Mouse (Mus musculus): ENCODE data around the gene Dnajb2.

The Dnajb2 gene

GRCm38 (mm10) chr1:75248041-75248772 is 12.0 kb downstream of the Dnajb2 start:
- peak; percentile 90 to 92 for DNase-seq (ENCODE audit: inconsistent age in 2 of 2, low spot score in 1 of 2)

- DNase-seq (ENCODE audit: inconsistent age in 2 of 2, low spot score in 1 of 2) = peak in 1 of 2 experiments; percentile 24
These were observed 14.3 kb downstream of the Dnajb2 start for GRCm38 (mm10) chr1:75250498-75250897.

GRCm38 (mm10) chr1:75251112-75251970 is 15.1 kb downstream of the Dnajb2 start:
- DNase-seq (ENCODE audit: inconsistent age in 2 of 2, low spot score in 1 of 2) = peak; percentile 87 to 94

DNA sequence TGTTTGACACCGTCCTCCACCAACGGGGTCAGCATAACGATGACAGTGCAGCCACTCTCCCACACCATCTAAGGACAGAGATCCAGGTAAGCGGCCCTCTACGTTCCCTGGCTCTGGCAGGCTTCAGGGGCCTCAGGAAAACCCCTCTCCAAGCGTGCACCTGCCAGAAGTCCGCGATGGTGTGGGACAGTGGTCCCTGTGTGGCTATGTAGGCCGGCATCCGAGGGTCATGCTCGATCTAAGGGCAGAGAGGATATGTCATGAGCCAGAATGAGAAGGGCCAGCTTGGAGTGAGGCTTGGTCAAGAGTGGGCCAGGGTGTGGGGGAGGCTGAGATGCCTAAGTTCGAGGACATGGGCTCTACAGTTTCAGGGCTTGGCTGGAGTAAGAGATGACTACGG is 16.1 kb downstream of the Dnajb2 start:
- DNase-seq (ENCODE audit: inconsistent age in 2 of 2, low spot score in 1 of 2) = peak in 1 of 2 experiments; percentile 40

DNA sequence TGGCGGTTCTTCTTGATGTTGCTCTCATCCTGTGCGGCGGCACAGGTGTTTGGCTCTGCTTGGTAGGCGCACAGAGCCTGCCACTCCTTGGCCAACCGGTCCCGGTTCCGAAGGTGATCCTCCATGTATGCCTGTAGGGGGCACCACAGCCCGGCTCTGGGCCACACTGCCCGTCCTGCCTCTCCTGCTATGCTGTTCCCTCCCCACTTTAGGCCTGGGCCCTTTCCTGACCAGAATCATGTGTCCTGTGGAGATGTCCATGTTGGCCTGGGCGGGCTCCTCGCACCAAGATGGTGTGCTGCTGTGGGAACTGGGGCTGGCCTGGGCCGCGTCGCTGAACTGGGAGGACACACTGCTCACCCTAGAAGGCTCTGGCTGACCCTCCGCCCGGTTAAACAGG is 16.8 kb downstream of the Dnajb2 start:
- peak in 1 of 2 experiments; percentile 47 for DNase-seq (ENCODE audit: inconsistent age in 2 of 2, low spot score in 1 of 2)

DNA sequence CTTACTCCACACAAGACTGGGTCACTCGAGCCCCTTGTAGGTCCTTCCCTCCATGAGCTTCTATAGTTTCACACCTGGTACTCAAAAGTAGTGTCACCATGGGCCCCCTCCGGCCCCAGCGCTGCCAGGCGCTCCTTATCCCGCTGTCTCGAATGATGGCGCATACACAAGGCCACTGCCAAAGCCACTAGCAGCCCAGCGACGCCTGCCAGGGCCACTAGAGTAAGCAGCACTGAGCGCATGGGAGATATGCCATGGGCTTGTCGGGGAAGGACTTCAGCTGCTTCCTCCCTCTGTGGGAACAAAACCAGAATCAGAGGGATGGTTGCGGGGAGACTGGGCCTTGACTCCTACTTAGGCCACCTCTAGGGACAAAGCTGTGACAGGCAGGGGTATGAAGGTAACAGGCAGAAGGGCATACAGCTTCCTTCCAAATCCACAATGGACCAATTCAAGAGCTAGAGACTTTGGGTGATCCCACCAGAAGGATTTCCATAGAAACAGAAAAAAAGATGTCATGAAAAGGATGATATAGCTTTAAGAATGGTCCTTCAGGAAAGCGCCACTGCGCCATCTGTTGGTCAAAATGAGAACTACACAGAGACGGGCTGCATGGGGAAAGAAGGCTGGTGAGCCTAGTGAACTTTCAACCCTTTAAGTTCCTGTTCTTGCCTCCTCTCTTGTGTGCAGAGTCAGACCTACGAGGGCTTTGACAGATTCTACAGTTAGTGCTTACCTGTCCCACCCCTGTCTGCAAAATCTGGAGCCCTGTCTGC is 17.8 kb downstream of the Dnajb2 start:
- DNase-seq (ENCODE audit: inconsistent age in 2 of 2, low spot score in 1 of 2) = peak; percentile 76 to 93

GRCm38 (mm10) chr1:75254625-75255013 is 18.4 kb downstream of the Dnajb2 start:
- DNase-seq (ENCODE audit: inconsistent age in 2 of 2, low spot score in 1 of 2) = no peak

DNA sequence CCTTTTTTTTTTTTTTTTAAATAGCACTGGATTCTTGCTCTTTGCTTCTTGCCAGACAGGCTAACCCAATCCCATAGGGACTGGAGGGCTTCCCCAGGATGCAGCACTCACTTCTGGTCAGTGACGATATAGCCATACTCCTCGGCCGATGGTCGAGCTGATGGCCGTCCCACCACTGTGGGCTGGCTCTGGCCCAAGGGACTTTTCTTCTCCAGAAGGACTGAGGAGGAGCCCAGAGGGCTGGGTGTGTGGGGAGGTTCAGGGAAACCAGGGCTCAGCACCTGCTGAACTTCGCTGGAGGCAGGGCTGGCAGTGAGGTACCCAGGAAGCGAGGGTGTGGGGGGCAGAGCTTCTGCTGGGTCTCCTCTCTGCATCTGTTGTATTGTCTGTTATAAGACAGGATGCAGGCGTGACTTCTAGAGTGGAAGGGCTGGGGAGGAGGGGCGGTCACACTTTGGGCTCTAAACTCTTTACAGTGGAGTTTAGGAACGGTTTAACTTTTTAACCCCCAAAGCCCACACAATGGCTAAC is 19.4 kb downstream of the Dnajb2 start:
- no peak for DNase-seq (ENCODE audit: inconsistent age in 2 of 2, low spot score in 1 of 2)

DNA sequence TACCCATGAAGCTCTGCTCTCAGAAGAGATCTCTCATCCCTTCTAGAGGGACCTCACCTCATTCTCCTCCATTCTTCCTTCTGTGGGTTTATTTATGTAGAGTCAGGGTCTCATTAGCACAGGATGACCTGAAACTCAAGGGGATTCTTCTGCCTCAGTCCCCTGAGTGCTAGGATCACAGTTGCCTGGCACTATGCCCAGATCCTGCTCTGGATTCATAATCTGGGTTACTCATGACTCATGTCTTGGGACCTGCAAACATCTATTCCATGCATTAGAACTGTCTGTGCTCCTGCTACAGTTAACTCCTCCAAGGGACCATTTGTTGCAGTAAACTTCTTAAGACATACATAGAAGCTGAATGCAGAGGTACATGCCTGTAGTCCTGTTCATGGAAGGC is 25.1 kb downstream of the Dnajb2 start:
- DNase-seq (ENCODE audit: inconsistent age in 2 of 2, low spot score in 1 of 2) = no peak

GRCm38 (mm10) chr1:75262969-75263951 is 27.1 kb downstream of the Dnajb2 start:
- DNase-seq (ENCODE audit: inconsistent age in 2 of 2, low spot score in 1 of 2) = peak; percentile 60 to 89

DNA sequence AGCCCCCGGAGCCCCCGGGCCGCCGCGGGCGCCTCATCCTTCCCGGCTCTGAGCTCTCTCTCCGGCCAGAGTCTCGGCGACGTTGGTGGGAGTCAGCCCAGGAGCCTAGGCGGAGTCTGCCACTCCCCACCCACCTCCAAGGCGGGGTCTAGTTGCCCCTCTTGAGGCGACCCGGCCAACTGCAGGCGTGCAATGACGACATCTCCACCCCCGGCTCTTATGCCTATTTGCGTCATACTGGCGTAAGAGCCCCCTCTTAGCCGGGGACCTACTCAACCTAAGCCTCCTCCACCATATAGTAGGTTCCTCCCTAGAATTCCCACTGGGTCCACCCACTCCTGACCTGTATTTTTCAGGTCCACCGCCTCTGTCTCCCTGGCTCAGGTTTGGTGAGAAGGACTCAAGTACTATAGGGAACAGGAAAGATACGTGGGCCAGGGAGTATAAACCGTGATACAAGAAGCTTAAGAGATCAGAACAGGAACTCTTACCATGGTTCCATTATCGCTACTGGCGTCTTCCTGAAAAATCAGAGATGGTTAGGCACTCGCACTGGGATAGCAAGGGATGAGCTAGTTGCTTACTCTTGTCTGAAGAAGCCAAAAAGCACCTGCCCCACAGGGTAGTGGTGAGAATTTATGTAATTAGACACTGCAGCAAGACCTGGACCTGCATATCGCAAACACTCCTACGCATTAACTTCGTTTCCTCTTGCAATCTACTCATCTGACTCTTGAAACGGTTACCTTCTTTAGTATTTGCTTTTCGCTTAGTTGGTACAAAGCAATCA is 28.1 kb downstream of the Dnajb2 start, which contains the start of gene Ptprn:
Gene Ptprn, minus strand, starts transcription at position 412 of the 790 bp plus-strand sequence.
- DNase-seq (ENCODE audit: inconsistent age in 2 of 2, low spot score in 1 of 2) = peak; percentile 54 to 63

DNA sequence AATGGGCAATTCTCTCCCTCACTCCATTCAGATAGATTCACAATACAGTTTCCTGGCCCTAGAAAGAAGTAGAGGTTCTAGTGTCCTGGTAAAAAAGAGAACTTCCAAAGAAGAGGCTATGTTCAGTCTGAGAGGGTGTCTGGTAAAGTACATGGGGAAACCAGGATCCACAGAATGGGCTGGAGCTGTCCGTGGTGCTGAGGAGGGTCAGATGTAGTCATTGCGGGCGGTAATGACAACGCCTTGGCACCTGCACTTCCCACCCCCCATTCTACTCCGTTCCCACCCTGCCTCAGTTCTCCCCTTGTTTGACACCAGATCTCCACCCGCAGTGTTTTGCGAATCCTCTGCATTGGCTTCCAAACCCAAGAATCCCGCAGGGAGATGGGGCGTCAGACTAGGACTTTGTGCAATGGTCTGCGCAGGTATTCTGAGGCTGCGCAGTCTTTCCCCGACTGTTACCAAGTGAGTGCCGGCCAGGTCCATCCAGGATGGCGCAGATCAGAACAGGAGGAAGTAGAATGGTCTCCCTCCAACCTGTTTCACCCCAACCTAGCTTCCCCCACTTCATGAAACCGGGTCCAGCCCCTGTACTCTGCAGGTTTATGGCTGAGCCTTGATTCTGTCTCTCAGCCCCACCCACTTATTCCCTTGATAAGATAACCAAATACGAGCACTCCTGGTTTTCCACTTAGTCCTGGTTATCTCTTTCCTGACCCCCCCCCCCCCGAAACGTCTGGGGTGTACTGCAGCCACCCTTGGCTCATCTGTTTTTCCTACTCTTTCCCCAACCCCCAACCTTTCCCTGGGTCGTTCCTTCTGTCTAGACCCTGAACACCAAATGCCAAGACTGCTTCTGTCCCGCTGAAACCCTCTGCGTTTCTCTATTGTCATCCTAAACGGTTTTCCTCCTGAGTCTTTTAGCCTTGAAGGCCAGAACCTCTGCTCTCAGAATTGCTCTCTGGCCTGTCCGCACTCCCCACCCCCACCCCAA is 41.3 kb downstream of the Dnajb2 start:
- peak in 1 of 2 experiments; percentile 81 for DNase-seq (ENCODE audit: inconsistent age in 2 of 2, low spot score in 1 of 2)

- peak in 1 of 2 experiments; percentile 43 for DNase-seq (ENCODE audit: inconsistent age in 2 of 2, low spot score in 1 of 2)
These were observed 42.0 kb downstream of the Dnajb2 start, which contains the start of gene Resp18 for GRCm38 (mm10) chr1:75278228-75278627. TSS of gene Resp18 (minus strand) at chr1:75278415.

DNA sequence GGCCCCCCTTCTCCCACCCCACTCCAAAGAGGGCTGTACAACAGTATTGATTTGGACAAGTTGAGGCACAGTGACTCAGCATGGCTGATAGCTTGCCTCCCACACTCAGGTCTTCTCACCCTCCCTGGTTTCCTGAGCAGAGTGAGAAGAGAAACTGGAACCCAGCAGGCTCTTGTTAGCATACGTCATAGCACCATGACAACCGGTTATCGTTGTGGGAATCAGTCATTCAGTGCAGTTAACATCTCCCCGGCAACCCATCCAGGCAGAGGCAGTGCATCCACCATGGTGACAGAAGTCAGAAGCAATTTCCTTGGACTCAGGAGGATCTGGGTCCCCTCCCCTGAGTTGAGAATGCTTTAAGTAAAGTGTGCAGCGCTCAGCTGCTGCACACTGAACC is 46.8 kb downstream of the Dnajb2 start:
- DNase-seq (ENCODE audit: inconsistent age in 2 of 2, low spot score in 1 of 2) = peak in 1 of 2 experiments; percentile 42

- DNase-seq (ENCODE audit: inconsistent age in 2 of 2, low spot score in 1 of 2) = no peak
These were observed 48.7 kb downstream of the Dnajb2 start for GRCm38 (mm10) chr1:75284911-75285310.

DNA sequence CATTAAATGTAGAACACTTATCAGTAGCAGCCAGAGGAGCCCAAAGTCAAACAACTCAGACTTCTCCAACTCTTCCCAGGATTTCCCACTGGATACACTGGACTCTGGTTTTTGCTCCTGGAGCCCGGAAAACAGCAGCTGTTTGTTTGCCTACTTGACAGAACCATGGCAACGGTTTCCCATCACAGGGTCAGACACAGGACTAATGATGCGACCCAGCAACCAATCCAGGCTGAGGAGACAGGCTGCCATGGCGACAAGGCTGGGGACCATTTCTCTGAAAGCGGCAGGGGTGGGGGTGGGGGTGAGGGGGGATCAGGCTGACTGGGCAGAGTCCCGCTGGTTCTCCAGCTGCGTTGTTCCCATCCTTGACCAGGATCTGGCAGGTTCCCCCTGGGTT is 53.2 kb downstream of the Dnajb2 start:
- DNase-seq (ENCODE audit: inconsistent age in 2 of 2, low spot score in 1 of 2) = no peak

- no peak for DNase-seq (ENCODE audit: inconsistent age in 2 of 2, low spot score in 1 of 2)
These were observed 53.8 kb downstream of the Dnajb2 start for GRCm38 (mm10) chr1:75289888-75290431.

Data from adrenal gland, adult (tissue).